Mouse (Mus musculus) forebrain, embryonic 14.5 days (tissue): ENCODE results near the gene Traf2. TPM values are rescaled to one million over a fixed set of nuclear protein-coding genes. Genes with fewer than 3 reads are reported as not detected.
A peak's percentile ranks its signal among the peaks of the same experiment; 100 is the strongest.

ENCODE experiments used
- ATAC-seq: fragments of 200-750 bp; cut with Nextera tagmentation; 2 replicates; pipeline ENCODE4 v1.8.0; 2017; ENCODE audit warnings: mild to moderate bottlenecking, moderate library complexity
- DNase-seq: peaks from one replicate; pipeline ENCODE4 v3.0.0-alpha.2; 2015; ENCODE audit warnings: low spot score
- H3K27ac ChIP-seq: fragments of 300-500 bp; sonication (generic); 2 replicates; pipeline ENCODE4 v1.5.1; 2014; ENCODE audit warnings: low read depth, mild to moderate bottlenecking, control low read depth, low read length, moderate library complexity
- H3K27me3 ChIP-seq: fragments of 300-500 bp; sonication (generic); replicated peaks from 2 replicates; pipeline ENCODE4 v1.6.1; 2014; ENCODE audit warnings: low read length, control low read depth, mixed read lengths; ENCODE audit not compliant: control insufficient read depth, insufficient read depth
- H3K36me3 ChIP-seq: fragments of 300-500 bp; sonication (generic); 2 replicates; pipeline ENCODE4 v1.6.1; 2014; ENCODE audit warnings: low read length, control low read depth; ENCODE audit not compliant: control insufficient read depth, insufficient read depth
- H3K4me1 ChIP-seq: fragments of 300-500 bp; sonication (generic); 2 replicates; pipeline ENCODE4 v1.6.1; 2014; ENCODE audit warnings: antibody characterized with exemption, low read length, control low read depth; ENCODE audit not compliant: control insufficient read depth, insufficient read depth
- H3K4me2 ChIP-seq: fragments of 300-500 bp; sonication (generic); 2 replicates; pipeline ENCODE4 v1.6.1; 2014; ENCODE audit warnings: mild to moderate bottlenecking, control low read depth, low read length
- H3K4me3 ChIP-seq: fragments of 300-500 bp; sonication (generic); 2 replicates; pipeline ENCODE4 v1.5.1; 2014; ENCODE audit warnings: low read depth, low read length, control low read depth
- H3K9ac ChIP-seq: fragments of 300-500 bp; sonication (generic); 2 replicates; pipeline ENCODE4 v1.6.1; 2014; ENCODE audit warnings: mild to moderate bottlenecking, low read length, control low read depth, moderate library complexity
- H3K9me3 ChIP-seq: fragments of 300-500 bp; sonication (generic); replicated peaks from 2 replicates; pipeline ENCODE4 v1.6.1; 2016; ENCODE audit warnings: low read length, control low read depth, mixed read lengths; ENCODE audit not compliant: control insufficient read depth
- WGBS: fragments of 180-500 bp; shearing (Covaris S2); extraction: QIAGEN DNeasy Blood & Tissue Kit; methylation state at CpG from one replicate; pipeline ENCODE4 v1.1.7; 2014; 5-methylcytosine and 5-hydroxymethylcytosine counted together
- polyA plus RNA-seq: library from polyadenylated mRNA; unstranded; fragments of >200 nt; fragmentation: Nextera tagmentation; extraction: Ambion mirVana; gene quantifications from 2 replicates; pipeline ENCODE4 v1.2.1, GENCODE M21; 2014

Gene Traf2
- polyA plus RNA-seq, 1 experiment from 2014 or later = 26.7 TPM

DNA sequence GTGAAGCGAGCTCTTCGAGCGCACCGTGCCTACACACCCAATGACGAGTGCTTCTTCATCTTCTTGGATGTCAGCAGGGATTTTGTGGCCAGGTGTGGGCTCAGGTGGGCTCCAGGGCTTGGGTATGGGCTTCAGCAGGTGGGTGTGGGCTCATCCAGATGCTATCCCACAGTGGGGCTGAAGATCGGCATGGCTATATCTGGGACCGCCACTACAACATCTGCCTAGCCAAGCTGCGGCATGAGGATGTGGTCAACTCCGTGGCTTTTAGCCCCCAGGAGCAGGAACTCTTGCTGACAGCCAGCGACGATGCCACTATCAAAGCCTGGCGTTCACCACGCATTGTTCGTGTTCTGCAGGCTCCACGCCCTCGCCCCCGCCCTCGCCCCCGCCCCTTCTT lies 42.2 kb downstream of the Traf2 start:
- Histone ChIP-seq H3K36me3 (peaks cover 30% of the 10 kb centered on the region), H3K4me1 (peaks cover 8% of the 10 kb centered on the region), H3K4me2 (no peak overlapping the region), H3K9me3 (no peaks in the 10 kb centered on the region), H3K4me3 (no peak overlapping the region), H3K27ac (no peak overlapping the region), H3K27me3 (no peaks in the 10 kb centered on the region), H3K9ac (no peak overlapping the region)
- WGBS = 96% methylated on average over 19 of the region's 19 CpGs
- DNase-seq = no peak
- no peak for ATAC-seq

DNA sequence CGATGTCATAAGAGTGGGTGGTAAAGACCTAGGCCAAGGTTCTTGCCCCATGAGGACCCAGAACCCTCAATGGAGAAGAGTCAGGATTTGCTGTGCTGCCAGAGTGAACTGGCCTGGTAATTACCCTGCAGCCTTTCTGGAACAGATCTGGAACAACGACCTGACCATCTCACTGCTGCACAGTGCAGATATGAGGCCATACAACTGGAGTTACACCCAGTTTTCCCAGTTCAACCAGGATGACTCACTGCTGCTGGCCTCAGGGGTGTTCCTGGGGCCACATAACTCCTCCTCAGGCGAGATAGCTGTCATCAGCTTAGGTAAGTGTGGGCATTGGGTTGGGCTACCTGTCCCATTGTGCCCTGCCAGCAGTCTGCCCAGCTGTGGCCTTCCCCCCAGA lies 44.0 kb downstream of the Traf2 start:
- Histone ChIP-seq H3K36me3 (peaks cover 30% of the 10 kb centered on the region), H3K9me3 (no peaks in the 10 kb centered on the region), H3K9ac (no peak overlapping the region), H3K4me2 (no peak overlapping the region), H3K4me3 (no peak overlapping the region), H3K27ac (no peak overlapping the region), H3K27me3 (no peaks in the 10 kb centered on the region), H3K4me1 (peaks cover 8% of the 10 kb centered on the region)
- WGBS = 80% methylated on average over 3 of the region's 3 CpGs
- ATAC-seq = no peak
- no peak for DNase-seq

DNA sequence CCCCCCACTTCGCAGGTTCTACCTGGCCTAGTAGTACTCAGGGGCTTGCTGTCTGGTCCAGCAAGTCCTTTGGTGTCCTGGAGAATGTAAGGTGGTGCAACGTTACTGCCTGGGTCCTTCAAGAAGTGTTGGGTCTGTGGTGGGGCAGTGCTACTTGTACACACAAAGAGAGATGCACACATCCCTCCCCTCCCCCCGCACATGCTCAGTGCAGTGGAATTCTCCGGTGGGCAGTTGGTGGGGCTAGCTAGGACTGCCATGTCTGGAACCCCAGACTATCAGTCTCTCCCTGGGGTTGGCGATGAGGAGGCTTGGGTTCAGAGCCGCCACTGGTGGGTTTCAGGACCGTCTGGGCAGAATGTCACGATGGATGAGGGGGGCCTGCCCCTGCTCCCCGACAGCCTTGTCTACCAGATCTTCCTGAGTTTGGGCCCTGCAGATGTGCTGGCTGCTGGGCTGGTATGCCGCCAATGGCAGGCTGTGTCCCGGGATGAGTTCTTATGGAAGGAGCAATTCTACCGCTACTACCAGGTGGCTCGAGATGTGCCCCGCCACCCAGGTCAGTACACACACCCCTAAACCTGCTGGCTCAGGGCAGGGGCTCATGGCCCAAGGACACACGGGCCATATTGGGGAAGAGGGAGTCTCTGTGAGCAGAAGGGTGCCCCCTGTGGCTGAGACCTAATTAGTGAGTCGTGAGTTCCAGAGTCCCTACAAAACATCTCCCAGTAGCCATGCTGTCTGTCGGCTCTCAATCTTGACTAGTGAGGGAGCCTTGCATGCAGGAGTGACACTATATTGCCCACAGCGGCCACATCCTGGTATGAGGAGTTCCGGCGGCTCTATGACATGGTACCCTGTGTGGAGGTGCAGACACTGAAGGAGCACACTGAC lies 44.9 kb downstream of the Traf2 start, which contains the start of gene C8g:
Gene C8g (minus strand): TSS at position 127 of the 894 bp plus-strand sequence.
- ATAC-seq (no peak), DNase-seq (no peak)
- Histone ChIP-seq H3K9ac (peak within 1 kb of the TSS; percentile 95), H3K9me3 (no peaks in the 10 kb centered on the region), H3K4me1 (peaks cover 8% of the 10 kb centered on the region), H3K27me3 (no peaks in the 10 kb centered on the region), H3K4me3 (peak within 1 kb of the TSS; percentile 65), H3K36me3 (peaks cover 30% of the 10 kb centered on the region), H3K4me2 (peak within 1 kb of the TSS; percentile 90), H3K27ac (peak within 1 kb of the TSS; percentile 65)
- WGBS = 76% methylated on average over 20 of the region's 20 CpGs

DNA sequence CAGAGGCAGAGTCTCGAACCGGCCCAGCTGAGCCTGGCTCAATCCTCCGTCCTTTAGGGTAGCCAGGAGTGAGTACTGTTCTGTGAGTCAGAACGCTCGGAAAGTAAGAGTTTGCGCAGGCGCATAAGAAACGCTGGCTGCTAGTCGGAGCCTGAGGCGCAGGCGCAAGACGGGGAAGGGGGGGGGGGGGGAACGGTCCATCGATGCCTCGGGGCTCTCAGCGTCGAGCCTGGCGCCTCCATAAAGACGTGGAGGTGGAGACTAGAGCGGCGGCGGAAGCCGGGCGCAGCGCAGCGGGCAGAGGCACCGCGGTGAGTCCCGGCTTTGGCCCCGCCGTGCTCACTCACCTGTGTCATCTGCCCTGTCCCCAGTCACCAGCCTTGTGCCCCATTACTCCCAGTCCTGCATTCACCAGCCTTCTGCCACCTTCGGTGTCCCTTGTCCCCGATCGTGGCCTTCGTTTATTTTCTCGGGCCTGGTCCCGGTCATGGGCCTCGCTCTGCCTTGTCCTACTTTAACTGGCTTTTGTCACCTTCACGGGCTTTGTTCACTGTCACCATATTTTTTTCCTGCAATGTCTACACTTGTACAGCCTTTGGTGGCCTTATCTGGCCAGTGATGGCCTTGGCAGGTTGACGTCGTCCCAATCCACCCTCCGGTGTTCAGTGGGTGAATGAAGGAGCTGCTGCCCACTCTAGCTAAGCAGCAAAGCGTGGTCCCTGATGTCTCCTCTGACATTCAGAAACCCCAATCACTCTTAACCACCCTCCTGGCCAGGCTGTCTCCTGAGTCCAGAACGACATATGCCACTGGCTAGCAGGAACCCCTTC lies 45.9 kb downstream of the Traf2 start, which contains the start of gene Fbxw5:
Gene Fbxw5 (plus strand): TSS at position 175 of the 830 bp plus-strand sequence.
- Histone ChIP-seq H3K4me2 (peak within 1 kb of the TSS; percentile 90), H3K27me3 (no peaks in the 10 kb centered on the region), H3K9me3 (no peaks in the 10 kb centered on the region), H3K4me1 (peaks cover 8% of the 10 kb centered on the region), H3K4me3 (peak within 1 kb of the TSS; percentile 65), H3K9ac (peak within 1 kb of the TSS; percentile 95), H3K27ac (peak within 1 kb of the TSS; percentile 65), H3K36me3 (peaks cover 27% of the 10 kb centered on the region)
- DNase-seq (peak; percentile 98), ATAC-seq (peak; percentile 92)
- WGBS = under 1% methylated on average over 40 of the region's 44 CpGs

DNA sequence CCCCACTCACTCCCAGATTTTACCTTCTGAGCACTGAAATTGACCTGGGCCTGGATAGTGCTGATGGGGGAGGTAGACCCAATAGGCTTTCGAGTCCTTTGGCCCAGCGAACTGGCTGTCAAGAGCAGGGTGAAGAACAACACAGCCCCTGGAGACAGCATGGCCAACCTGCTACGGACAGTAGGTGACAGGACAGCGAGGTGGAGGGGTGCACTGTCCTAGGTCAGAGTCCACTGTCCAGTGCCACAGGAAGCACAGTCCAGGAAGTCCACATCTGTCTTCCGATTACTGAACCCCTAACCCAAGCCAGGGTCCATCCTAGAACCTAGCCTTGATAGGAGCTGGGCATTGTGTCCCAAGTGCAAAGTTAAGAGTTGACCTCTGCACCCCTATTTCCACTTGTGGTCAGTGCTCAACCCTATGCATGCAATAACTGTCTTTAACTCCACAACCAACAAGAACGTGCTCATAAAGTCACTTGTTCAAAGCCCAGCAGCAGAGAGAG lies 46.6 kb downstream of the Traf2 start:
- peak overlapping the region; percentile 65 for H3K4me3 ChIP-seq
- H3K4me2 ChIP-seq = peak overlapping the region; percentile 54
- no peaks in the 10 kb centered on the region for H3K9me3 ChIP-seq
- H3K36me3 ChIP-seq = peaks cover 21% of the 10 kb centered on the region
- no peaks in the 10 kb centered on the region for H3K27me3 ChIP-seq
- no peak overlapping the region for H3K27ac ChIP-seq
- ATAC-seq (peak; percentile 12), DNase-seq (peak; percentile 8)
- peak overlapping the region; percentile 95 for H3K9ac ChIP-seq
- 72% methylated on average over 6 of the region's 6 CpGs for WGBS
- peaks cover 8% of the 10 kb centered on the region for H3K4me1 ChIP-seq

DNA sequence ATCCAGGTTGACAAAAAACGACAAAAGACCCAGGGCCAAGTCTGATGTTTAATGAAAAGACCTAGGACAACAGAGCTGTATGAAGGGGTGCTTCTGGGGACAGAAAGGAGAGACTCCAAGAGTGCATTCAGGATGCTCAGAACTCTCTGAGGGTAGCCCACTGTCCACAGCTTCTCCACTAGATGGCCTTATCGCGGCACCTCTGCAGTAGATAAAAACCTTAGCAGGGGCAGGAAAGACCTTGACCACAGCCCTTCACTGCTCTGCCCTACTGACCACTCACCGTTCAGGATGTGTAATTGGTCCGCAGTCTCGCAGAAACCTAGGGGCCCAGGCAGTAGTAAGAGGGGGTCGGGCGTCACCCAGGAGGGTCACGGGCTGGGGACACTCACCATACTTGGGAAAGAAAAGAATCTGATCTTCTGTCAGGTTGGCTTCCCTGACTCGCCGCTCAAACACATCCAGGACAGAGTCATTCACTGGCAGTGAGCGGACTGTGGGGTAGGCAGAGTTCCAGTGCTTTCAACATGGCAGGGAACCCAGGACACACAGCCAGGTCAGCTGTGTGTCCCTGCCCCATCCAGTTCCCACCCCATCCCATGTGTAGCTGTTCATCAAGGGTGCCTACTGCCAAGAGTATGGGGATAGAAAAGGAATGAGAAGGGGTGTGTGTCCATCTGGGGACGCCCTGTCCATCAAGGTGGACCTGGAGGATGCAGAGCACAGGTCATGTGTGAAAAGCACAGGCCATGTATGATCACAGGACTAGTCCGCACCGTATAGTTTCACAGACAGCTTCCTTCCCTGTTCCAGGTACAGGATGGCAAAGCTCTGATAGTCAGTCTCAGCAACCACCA lies 47.9 kb downstream of the Traf2 start:
- DNase-seq = no peak

DNA sequence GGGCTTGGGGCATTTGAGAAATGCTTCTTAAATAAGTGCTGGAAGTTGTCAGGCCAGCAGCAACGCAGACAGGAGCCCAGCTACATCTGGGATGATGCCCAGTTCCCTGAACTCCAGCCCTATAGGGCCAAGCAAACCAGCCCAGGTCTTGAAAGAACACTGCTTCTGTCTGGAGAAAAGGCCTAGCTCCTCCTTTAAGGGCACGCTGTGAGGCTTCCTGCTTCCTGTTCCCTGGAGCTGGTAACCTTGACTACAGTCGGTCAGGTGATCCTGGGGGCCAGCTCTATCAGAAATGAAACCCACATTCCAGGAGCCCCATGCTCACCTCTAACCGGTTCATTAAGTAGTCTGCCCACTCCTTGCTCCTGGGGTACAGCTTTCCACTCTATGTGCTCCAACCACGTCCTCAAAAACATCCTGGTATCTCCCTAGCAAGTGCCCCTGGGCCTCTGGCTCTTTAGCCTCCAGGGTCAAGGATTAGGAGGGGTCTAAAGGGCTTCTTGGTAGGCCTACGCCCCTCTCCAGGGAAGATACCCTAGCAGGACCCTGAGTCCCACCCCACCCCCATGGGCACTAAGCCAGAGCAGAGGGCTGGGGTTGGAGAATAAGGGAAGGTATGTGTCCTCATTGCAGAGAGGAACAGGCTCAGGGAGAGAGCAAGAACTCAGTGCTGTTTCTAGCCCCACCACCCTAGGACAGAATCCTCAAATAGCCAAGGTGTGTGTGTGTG lies 48.7 kb downstream of the Traf2 start:
- Histone ChIP-seq H3K9me3 (no peaks in the 10 kb centered on the region), H3K4me1 (peaks cover 8% of the 10 kb centered on the region), H3K36me3 (no peaks in the 10 kb centered on the region), H3K27ac (no peak overlapping the region), H3K27me3 (no peaks in the 10 kb centered on the region), H3K9ac (no peak overlapping the region; the same call in 1 of the 2 replicates), H3K4me2 (no peak overlapping the region), H3K4me3 (no peak overlapping the region)
- DNase-seq (no peak), ATAC-seq (no peak)
- WGBS = 59% methylated on average over 6 of the region's 6 CpGs

More for the DNA sequence above, 47.9 kb downstream of the Traf2 start:
- peaks cover 8% of the 10 kb centered on the region for H3K36me3 ChIP-seq
- H3K27me3 ChIP-seq = no peaks in the 10 kb centered on the region
- WGBS = 74% methylated on average over 15 of the region's 15 CpGs
- peaks cover 8% of the 10 kb centered on the region for H3K4me1 ChIP-seq
- ATAC-seq = no peak
- H3K9ac ChIP-seq = no peak overlapping the region
- H3K27ac ChIP-seq = no peak overlapping the region
- no peak overlapping the region for H3K4me3 ChIP-seq
- H3K9me3 ChIP-seq = no peaks in the 10 kb centered on the region
- H3K4me2 ChIP-seq = no peak overlapping the region
